Mouse (Mus musculus) brain, embryonic 14.5 days (tissue): ENCODE data around the gene Cnpy3. TPM values are rescaled to one million over a fixed set of nuclear protein-coding genes. Genes with fewer than 3 reads are reported as not detected.

Source experiments
- DNase-seq: peaks from one replicate; pipeline ENCODE4 v3.0.0-alpha.2; 2011; ENCODE audit warnings: low read depth
- CTCF ChIP-seq: fragments of 200-500 bp; IDR thresholded peaks from 2 replicates; pipeline ENCODE4 v1.5.1; 2012; ENCODE audit warnings: inconsistent platforms, mild to moderate bottlenecking, moderate library complexity, borderline replicate concordance; ENCODE audit not compliant: insufficient read depth, insufficient read length; ENCODE audit errors: extremely low read depth
- POLR2A ChIP-seq: fragments of 200-500 bp; IDR thresholded peaks from 2 replicates; pipeline ENCODE4 v1.6.1; 2012; ENCODE audit warnings: mild to moderate bottlenecking, inconsistent platforms, borderline replicate concordance; ENCODE audit not compliant: poor library complexity, insufficient read depth, insufficient read length, severe bottlenecking; ENCODE audit errors: extremely low read depth
- polyA plus RNA-seq: library from polyadenylated mRNA; depleted of rRNA; stranded (reverse); fragments of >200 nt; gene quantifications from 2 replicates; pipeline ENCODE4 v1.2.3, GENCODE M21; 2012

Cnpy3 gene
- polyA plus RNA-seq, 1 experiment: 55.9 TPM

DNA sequence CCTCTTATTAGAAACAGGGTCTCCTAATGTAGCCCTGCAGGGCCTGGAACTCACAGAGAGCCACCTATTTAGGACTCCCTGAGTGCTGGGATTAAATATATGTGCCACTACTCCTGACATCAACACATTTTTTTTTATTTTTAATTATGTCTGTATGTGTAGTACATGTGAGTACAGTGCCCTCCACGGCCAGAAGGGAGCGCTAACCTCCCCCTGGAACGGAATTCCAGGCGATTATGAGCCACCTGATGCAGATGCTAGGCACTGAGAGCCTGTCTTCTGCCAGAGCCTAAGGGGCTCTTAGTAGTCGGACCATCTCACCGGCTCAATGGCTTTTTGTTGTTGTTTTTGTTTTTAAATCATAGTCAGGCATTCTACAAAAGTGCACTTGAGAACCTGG, 24.0 kb downstream of the Cnpy3 start:
- no peak for DNase-seq

DNA sequence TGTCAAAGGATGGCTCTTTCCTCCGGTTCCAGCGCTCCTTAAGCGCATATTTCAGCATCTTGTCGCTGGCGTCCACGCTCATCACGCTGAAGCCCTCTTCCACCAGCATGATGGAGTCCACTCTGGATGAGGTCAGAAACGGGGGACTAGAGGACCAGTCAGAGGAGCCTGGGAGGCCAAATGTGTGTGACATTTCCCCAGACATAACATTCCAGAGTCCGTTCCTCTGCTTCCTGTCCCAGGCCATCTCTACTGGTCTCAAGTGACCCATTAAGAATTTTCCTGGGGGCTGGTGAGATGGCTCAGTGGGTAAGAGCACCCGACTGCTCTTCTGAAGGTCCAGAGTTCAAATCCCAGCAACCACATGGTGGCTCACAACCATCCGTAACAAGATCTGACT, 24.7 kb downstream of the Cnpy3 start:
- no peak for DNase-seq
- TF ChIP-seq POLR2A: no peak
- TF ChIP-seq CTCF: no peak

More for the DNA sequence above, 24.0 kb downstream of the Cnpy3 start:
- TF ChIP-seq CTCF: peak; percentile 43
- TF ChIP-seq POLR2A: no peak

DNA sequence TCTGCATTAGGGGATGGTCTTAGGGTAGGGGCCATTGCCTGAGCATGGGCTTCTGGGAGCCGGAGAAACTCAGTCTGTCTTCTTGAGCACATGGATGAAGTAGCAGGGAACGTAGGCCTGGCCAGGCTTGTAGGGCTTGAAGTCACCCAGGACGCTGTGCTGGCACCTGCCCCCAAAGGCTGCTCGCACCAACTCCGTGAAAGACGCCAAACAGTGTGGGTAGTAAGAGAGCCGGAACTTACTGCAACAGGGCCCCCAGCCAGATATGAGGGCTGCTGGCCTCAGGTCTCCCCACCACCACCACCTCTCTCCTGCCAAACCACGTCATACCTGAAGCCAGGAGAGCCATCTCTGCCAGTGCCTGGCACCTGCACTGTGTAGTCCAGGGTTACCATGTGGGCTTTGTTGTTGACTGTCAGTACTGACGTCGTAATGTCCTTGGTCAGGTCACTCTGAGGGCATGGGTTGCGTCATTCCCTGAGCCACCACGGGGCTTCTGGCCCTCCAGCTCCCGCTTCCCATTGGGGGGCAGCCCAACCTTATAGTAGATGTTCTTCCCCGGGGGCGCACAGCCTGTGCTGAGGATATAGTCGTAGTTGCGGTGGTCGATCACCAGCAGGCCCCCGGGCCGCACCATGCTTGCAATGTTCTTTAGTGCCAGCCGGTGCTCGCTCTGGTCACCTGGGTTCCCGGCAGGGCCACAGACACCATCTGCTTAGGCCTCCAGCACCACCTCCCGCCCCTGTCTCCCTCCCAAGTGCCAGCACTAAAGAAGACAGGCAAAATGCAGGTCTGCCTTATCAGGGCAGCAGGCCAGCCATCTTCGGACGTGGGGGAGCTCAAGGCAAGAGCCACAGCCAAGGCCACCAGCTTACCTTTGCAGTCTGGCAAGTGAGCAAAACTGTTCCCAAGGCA, 26.0 kb downstream of the Cnpy3 start:
- TF ChIP-seq CTCF: no peak
- DNase-seq: no peak

DNA sequence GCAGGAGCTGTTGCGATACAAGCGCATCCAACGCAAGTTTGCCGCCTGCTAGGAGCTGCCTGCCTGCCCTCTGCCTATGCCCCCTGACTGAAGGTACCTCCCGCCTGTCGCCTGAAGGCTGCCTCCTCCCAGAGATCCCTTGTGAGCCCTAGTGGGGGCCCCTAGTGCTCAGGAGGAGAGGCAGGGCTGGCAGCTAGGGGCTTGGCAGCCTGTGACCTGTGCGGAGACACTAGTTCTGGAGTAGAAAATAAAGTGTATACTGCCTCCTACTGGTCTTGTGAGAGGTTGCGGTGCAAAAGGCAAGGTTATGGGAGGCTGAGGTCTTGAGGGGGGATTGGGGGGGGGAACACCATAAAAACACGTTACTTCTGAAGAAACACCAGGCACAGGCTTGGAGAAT, 26.7 kb downstream of the Cnpy3 start:
- peak; percentile 46 for DNase-seq
- TF ChIP-seq CTCF (peak; percentile 57; the same call in 1 of the 2 replicates), POLR2A (no peak)

DNA sequence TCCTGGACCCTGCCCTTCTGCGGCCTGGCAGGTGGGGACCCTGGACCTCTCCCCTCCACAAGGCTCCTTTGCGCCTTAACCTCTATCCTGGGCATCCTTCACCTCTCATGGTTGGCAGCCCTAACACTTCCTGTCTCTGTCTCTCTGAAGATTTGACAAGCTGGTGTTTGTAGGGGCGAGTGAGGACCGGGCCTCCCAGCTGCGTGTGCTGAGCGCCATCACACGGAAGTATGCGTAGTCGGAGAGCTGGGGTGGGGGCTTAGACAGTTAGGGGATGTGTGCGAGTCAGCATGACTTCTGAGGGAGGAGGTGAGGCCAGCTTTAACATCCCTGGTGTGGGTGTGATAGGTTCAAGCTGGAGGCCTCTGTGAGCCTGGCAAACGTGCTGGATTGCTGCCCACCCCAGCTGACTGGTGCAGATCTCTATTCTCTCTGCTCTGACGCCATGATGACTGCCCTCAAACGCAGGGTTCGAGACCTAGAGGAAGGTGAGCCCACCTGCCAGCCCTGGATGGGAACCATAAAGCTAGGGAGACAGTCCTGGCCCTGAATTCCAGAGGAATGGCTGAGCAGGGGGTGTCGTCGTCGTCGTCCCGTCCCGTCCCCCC, 27.4 kb downstream of the Cnpy3 start:
- TF ChIP-seq CTCF (no peak), POLR2A (no peak)
- DNase-seq: no peak

DNA sequence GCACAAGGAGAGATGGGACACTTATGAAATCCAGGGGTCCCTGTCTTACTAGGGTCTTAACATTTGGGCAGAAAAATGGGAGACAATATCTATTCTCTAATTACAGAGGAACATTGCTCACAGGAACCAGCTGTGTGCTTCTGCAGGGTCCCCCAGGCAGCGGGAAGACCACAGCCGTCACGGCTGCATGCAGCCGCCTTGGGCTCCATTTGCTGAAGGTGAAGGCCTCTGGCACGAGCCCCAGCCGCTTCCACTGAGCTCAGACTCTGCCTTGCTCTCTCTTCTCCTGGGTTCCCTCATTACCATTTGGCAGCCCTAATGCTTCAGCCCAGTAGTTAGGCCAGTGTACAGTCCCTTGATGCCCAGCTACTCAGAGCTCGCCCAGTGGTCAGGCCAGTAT, 30.9 kb downstream of the Cnpy3 start:
- TF ChIP-seq CTCF (no peak), POLR2A (no peak)

DNA sequence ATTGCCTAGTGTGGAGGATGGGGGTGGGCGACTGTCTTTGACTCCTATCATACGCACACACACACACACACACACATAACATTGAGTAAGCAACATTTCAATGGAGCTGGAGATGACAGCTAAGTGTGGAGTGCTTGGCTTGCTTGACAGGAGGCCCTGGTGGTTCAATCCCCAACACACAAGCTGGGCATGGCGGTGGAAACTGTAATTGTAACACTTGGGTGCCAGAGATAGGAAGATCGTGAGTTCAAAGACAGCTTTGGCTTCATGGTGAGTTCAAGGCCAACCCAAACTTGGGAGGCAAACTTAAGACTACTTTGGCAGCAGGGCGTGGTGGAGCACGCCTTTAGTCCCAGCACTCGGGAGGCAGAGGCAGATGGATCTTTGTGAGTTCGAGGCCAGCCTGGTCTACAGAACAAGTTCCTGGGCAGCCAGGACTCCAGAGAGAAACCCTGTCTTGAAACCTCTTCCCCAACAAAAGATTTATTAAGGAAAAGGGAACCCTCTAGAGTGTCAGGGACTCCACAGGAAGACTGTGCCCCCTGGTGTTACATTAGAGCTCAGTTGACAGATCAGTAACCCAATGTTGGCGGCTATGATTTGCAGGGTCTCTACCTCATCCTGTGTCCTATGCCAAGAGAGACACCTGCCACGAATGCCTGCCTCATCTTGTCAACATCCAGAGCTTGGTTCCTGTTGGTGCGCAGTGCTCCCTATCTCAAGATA, 37.1 kb downstream of the Cnpy3 start:
- no peak for TF ChIP-seq CTCF
- DNase-seq: no peak

More for the DNA sequence above, 30.9 kb downstream of the Cnpy3 start:
- DNase-seq: no peak

DNA sequence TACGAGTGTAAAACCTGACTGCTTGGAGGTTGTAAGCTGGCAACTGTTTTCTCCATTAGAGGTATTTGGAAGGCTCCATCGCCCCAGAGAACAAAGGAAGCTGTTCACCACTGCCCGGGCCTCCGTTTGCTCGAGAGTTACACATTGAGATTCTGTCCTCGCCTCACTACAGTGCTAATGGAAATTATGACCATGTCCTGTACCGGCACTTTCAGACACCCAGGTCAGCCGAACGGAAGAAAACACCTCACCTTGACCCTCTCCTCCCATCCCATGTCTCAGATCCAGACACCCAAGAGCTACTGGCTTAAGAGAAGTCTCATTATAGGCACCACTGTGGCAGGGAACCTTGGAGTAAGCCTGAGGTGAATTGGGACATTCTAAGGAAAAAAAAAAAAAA, 38.2 kb downstream of the Cnpy3 start:
- no peak for DNase-seq
- TF ChIP-seq CTCF: no peak
- TF ChIP-seq POLR2A: no peak

DNA sequence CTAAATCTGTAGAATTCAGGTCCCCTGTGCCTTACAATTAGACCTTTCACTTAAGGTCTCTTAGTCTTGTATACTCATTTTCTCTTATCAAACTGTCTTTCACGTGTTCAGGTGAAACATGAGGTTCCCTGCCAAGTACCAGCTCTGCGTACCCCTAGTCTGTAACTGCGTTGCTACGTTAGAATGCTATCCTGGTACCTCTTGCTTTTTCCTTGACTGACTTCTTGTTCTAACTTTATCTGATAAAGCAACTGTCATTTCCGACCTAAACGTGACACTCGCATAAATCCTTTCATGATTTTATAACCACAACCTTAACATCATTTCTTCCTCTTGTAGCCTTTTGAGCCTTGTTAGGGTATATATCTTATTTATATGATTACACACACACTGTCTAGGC, 39.6 kb downstream of the Cnpy3 start:
- no peak for DNase-seq
- TF ChIP-seq CTCF: no peak
- no peak for TF ChIP-seq POLR2A

DNA sequence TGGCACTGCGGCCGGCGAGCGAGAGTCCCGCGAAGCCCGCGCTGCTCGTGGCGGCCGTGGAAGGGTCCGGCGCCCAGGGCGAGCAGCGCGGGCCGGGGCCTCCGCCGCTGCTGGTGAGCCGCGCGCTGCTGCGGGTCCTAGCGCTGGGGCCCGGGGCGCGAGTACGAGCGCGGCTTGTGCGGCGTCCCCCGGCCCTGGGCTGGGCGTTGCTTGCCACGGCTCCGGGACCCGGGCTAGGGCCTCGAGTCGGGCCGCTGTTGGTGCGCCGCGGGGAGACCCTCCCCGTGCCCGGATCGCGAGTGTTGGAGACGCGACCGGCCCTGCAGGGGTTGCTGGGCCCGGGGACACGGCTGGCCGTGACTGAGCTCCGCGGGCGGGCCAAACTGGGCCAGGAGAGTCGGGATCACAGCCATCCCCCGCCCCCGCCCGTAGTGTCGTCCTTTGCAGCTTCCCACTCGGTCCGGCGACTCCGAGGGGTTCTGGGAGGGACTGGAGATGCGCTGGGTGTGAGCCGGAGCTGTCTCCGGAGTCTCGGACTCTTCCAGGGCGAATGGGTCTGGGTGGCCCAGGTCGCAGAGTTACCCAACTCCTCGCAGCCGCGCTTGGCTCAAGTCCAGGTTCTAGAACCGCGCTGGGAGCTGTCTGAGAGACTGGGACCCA, 40.3 kb downstream of the Cnpy3 start:
- DNase-seq: no peak
- no peak for TF ChIP-seq POLR2A
- TF ChIP-seq CTCF: no peak

DNA sequence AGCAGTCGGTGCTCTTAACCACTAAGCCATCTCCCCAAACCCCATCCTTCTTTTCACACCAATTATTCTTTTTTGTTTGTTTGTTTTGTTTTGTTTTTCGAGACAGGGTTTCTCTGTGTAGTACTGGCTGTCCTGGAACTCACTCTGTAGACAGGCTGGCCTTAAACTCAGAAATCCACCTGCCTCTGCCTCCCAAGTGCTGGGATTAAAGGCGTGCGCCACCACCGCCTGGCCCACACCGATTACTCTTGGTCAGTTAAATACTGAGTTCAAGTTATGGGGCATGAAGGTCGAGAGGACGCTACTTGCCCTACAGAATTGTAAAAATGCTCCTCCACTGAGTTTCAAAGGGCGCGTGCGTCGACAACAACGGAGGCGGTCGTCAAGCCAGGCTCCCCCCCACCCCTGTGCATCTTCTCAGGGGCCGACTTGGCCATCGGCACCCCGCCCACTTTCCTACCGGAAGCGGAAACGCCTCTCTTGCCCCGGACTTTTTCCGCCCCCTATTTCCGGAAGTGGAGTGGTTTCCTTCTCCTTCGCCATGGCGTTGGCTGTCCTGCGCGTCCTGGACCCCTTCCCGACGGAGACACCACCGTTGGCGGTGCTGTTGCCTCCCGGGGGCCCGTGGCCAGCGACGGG, 40.9 kb downstream of the Cnpy3 start, which contains the start of gene Pex6:
Gene Pex6, plus strand, starts transcription at position 505 of the 639 bp plus-strand sequence.
- DNase-seq: peak; percentile 98
- TF ChIP-seq POLR2A (peak; percentile 75; the same call in 1 of the 2 replicates), CTCF (no peak)
